Mouse (Mus musculus) liver, postnatal 0 days (tissue): ENCODE results near the gene Cfap70.

Experiments
- CTCF ChIP-seq: sonication (generic); IDR thresholded peaks from 2 replicates; pipeline ENCODE4 v1.5.1; 2016; ENCODE audit warnings: antibody characterized with exemption, low read depth
- EP300 ChIP-seq: IDR thresholded peaks from 2 replicates; pipeline ENCODE4 v1.6.1; 2016; ENCODE audit warnings: antibody characterized with exemption, low read depth, mild to moderate bottlenecking

- TF ChIP-seq CTCF (no peak), EP300 (no peak)
Observed at GRCm38 (mm10) chr14:20496603-20497002, 44.6 kb upstream of the Cfap70 start, which contains the start of gene Mss51.
